Mouse (Mus musculus) liver, embryonic 14 days (tissue): ENCODE data around the gene Sec14l3. TPM values are rescaled to one million over a fixed set of nuclear protein-coding genes. Genes with fewer than 3 reads are reported as not detected.

Experiments
- polyA plus RNA-seq: library from polyadenylated mRNA; depleted of rRNA; stranded (reverse); fragments of >200 nt; gene quantifications from 2 replicates; pipeline ENCODE4 v1.2.3, GENCODE M21; 2012; rRNA removed

Sec14l3 gene
- polyA plus RNA-seq = not detected in 2 replicates

GRCm38 (mm10) chr11:4064627-4065122 lies at the start of gene Sec14l3:
Gene Sec14l3, plus strand, starts transcription at chr11:4064841.

GRCm38 (mm10) chr11:4031126-4031941 lies 33.3 kb upstream of the Sec14l3 start, which contains the start of gene Sec14l4:
Gene Sec14l4, plus strand, starts transcription at chr11:4031462.

DNA sequence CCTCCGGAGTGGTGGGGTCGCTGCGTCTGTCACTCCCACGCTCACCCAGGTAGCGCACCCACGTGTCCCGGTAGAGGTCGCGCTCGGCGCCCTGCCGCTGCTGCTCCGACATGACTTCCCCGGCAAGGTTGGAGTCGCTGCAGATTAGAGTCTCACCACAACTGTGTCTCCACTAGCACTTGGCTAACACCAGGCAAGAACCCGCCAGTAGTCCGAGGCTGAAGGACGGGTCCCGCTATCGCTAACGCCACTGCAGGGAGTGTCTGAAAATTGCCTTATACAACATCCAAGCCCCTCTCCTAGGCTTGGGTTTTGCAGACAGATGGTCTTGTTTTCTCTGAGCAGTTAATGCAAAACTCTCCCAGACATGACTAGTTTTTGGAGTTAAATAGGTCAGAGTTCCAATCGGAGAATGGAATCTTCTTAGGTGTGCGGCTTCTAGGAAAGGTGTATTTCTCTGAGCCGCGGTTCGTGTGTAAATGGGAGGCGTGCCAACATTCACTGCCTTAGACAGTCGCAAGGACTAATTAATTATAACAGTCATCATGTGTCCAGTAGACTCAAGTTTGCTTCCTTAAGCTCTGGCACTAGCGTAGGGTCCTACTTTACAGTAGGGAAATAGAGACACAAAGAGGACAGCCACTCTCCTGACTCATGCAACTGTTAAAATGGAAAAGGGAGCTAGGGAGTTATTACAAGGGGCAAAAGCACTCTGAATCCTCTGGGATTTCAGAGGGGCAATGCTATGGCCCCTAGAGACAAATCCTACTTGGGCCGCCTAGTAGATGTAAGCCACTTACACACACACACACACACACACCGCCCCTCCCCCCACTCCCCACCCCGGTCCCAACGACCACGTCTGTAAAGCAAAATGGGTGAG lies 30.8 kb downstream of the Sec14l3 start, which contains the start of gene Mtfp1:
Gene Mtfp1 (minus strand): TSS at position 275 of the 883 bp plus-strand sequence.

DNA sequence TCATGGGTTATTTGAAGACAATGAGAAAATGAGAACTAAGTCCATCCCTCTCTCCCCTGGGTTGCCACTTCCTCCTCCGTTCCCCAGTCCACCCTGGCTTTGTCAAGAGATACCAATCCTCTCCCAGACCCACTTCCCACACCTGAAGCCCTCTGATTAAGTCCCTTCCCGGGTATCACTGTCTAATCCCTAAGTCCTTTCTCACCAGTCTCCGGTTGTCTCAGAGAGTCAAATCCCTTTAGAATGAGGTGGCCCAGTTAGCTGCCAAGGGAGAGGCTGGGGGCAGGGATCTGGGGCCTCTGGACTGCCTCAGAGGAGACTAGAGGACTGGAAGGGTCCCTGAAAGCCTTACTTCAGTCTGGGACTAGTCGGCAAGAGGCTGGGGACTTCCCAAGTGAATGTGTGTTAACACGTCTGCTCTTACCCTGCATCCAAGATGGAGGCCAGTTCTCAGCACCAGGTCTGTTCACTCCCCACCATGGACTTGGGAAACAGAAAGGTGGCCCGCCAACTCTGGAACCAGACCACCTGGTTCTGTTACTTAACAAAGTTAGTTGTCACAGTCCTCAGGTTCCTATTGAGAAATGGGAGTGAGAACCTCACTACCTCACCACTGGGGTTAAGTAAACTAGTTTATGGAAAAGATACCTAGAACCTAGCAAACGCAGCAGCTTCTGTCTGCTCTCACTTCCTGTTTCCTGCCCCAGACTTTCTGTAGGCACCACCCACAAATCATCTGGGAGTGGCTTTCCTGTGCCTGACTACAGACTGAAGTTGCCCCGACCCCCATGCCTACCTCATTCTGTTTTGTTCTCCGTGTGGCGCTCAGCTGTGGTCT lies 58.3 kb downstream of the Sec14l3 start, which contains the start of gene Sec14l2:
Gene Sec14l2 (minus strand): TSS at position 674 of the 838 bp plus-strand sequence.

Other genes with a start within 250 kb of the Sec14l3 start
- 0.05 and 0.07 TPM in 2 replicates for gene Osbp2, start 200.9 kb upstream of the Sec14l3 start, polyA plus RNA-seq
- 0.03 TPM in 2 replicates for gene 4921536K21Rik, start 169.7 kb upstream of the Sec14l3 start, polyA plus RNA-seq
- 0.14 and 0.17 TPM in 2 replicates for gene Dusp18, start 169.6 kb upstream of the Sec14l3 start, polyA plus RNA-seq
- 0.27 and 0.32 TPM in 2 replicates for gene Slc35e4, start 150.2 kb upstream of the Sec14l3 start, polyA plus RNA-seq
- 12.6 and 15.1 TPM in 2 replicates for gene Tcn2, start 132.7 kb upstream of the Sec14l3 start, polyA plus RNA-seq
- 37.2 and 39.6 TPM in 2 replicates for gene Pes1, start 100.9 kb upstream of the Sec14l3 start, polyA plus RNA-seq
- not detected in 2 replicates for gene 4930556J24Rik, start 88.1 kb upstream of the Sec14l3 start, polyA plus RNA-seq
- 0.90 and 1.0 TPM in 2 replicates for gene Gal3st1, start 81.2 kb upstream of the Sec14l3 start, polyA plus RNA-seq
- 0.99 and 1.0 TPM in 2 replicates for gene Sec14l4, start 33.4 kb upstream of the Sec14l3 start, polyA plus RNA-seq
- gene Mtfp1, start 30.6 kb downstream of the Sec14l3 start, polyA plus RNA-seq = 13.6 and 14.1 TPM in 2 replicates
- gene Sec14l2, start 58.6 kb downstream of the Sec14l3 start, polyA plus RNA-seq = 9.1 and 9.8 TPM in 2 replicates
- gene Rnf215, start 70.4 kb downstream of the Sec14l3 start, polyA plus RNA-seq = 4.6 and 5.5 TPM in 2 replicates
- gene Ccdc157, start 95.5 kb downstream of the Sec14l3 start, polyA plus RNA-seq = 0.90 and 0.99 TPM in 2 replicates
- gene Sf3a1, start 95.5 kb downstream of the Sec14l3 start, polyA plus RNA-seq = 19.2 and 20.7 TPM in 2 replicates
- gene Tbc1d10a, start 121.9 kb downstream of the Sec14l3 start, polyA plus RNA-seq = 6.1 TPM in 2 replicates
- 0.94 and 0.98 TPM in 2 replicates for gene Castor1, start 153.4 kb downstream of the Sec14l3 start, polyA plus RNA-seq
- gene Osm, start 171.6 kb downstream of the Sec14l3 start, polyA plus RNA-seq = 0.59 and 0.83 TPM in 2 replicates
- gene Lif, start 192.7 kb downstream of the Sec14l3 start, polyA plus RNA-seq = 0.01 and 0.02 TPM in 2 replicates